Mouse (Mus musculus) megakaryocyte, adult 5-6 weeks (primary cell): ENCODE results near the gene Sept9. TPM values are rescaled to one million over a fixed set of nuclear protein-coding genes. Genes with fewer than 3 reads are reported as not detected.
A peak's percentile ranks its signal among the peaks of the same experiment; 100 is the strongest.
"Not testable (repeated sequence)": the region's sequence is repeated elsewhere in the genome, so short reads cannot be mapped to it uniquely, and the experiment has no call there.

Source experiments
- ATAC-seq: 2 replicates; pipeline ENCODE4 v1.8.0; 2016; ENCODE audit warnings: mild to moderate bottlenecking, inconsistent platforms; ENCODE audit not compliant: poor library complexity, severe bottlenecking
- total RNA-seq, 2 experiments: library from RNA; stranded (forward) in 1 of 2; stranded (reverse) in 1 of 2; fragments of 153-499, 151-499 nt in 1 of 2; fragments of 221-1000, 200-1000 nt in 1 of 2; gene quantifications; 2 replicates each; pipeline versions ENCODE4 v1.2.3 to v1.2.4; 2015 to 2017

The Sept9 gene
- total RNA-seq, 2 experiments from 2014 or later: 162 to 335 TPM

GRCm38 (mm10) chr11:117337749-117338148 is 138.3 kb downstream of the Sept9 start:
- no peak for ATAC-seq

- ATAC-seq: peak; percentile 75
Measured at GRCm38 (mm10) chr11:117338503-117338902, 139.0 kb downstream of the Sept9 start.

- ATAC-seq: no peak
Measured at GRCm38 (mm10) chr11:117339050-117339449, 139.6 kb downstream of the Sept9 start.

GRCm38 (mm10) chr11:117341218-117341617 is 141.8 kb downstream of the Sept9 start:
- no peak for ATAC-seq

- ATAC-seq: no peak
Measured at GRCm38 (mm10) chr11:117342076-117342475, 142.6 kb downstream of the Sept9 start.

GRCm38 (mm10) chr11:117342490-117342889 is 143.0 kb downstream of the Sept9 start:
- not testable (repeated sequence) for ATAC-seq

- ATAC-seq: 0 out of 2 replicates have a peak, but pooled peaks have one; percentile 24
Measured at GRCm38 (mm10) chr11:117343800-117344199, 144.3 kb downstream of the Sept9 start.

GRCm38 (mm10) chr11:117344339-117345021 is 145.0 kb downstream of the Sept9 start:
- ATAC-seq: no peak

GRCm38 (mm10) chr11:117345022-117345765 is 145.7 kb downstream of the Sept9 start:
- ATAC-seq: peak; percentile 49

GRCm38 (mm10) chr11:117347256-117347655 is 147.8 kb downstream of the Sept9 start:
- ATAC-seq: no peak

- ATAC-seq: 0 out of 2 replicates have a peak, but pooled peaks have one; percentile 34
Measured at GRCm38 (mm10) chr11:117348429-117349103, 149.1 kb downstream of the Sept9 start.

GRCm38 (mm10) chr11:117349429-117350363 is 150.2 kb downstream of the Sept9 start:
- peak; percentile 45 for ATAC-seq

GRCm38 (mm10) chr11:117350462-117351222 is 151.2 kb downstream of the Sept9 start:
- no peak for ATAC-seq

GRCm38 (mm10) chr11:117353126-117353525 is 153.7 kb downstream of the Sept9 start:
- no peak for ATAC-seq

- ATAC-seq: no peak
Measured at GRCm38 (mm10) chr11:117354107-117354506, 154.6 kb downstream of the Sept9 start.

- no peak for ATAC-seq
Measured at GRCm38 (mm10) chr11:117356937-117357336, 157.5 kb downstream of the Sept9 start.

- peak; percentile 96 for ATAC-seq
Measured at GRCm38 (mm10) chr11:117357916-117358639, 158.6 kb downstream of the Sept9 start.

GRCm38 (mm10) chr11:117359161-117359560 is 159.7 kb downstream of the Sept9 start:
- no peak for ATAC-seq

- peak; percentile 66 for ATAC-seq
Measured at GRCm38 (mm10) chr11:117359870-117360269, 160.4 kb downstream of the Sept9 start.
